Mouse (Mus musculus) olfactory bulb, adult 2 months (tissue): ENCODE data around the gene Gng11.

Source experiments
- CTCF ChIP-seq: fragments of 200-500 bp; IDR thresholded peaks from 2 replicates; pipeline ENCODE4 v1.5.1; 2012; ENCODE audit warnings: low read depth, mild to moderate bottlenecking, low read length, moderate library complexity; ENCODE audit not compliant: insufficient read depth
- POLR2A ChIP-seq: fragments of 200-500 bp; IDR thresholded peaks from 2 replicates; pipeline ENCODE4 v1.6.1; 2012; ENCODE audit warnings: mild to moderate bottlenecking, low read depth, low read length, moderate library complexity; ENCODE audit not compliant: insufficient read depth

GRCm38 (mm10) chr6:4041821-4042220 is 38.1 kb downstream of the Gng11 start:
- no peak for TF ChIP-seq CTCF
- TF ChIP-seq POLR2A = no peak
